Mouse (Mus musculus) frontal cortex, postnatal 25 days (tissue): ENCODE results near the gene Cdk5r2.

ENCODE experiments used
- DNase-seq, 2 experiments: peaks; one replicate each; pipeline ENCODE4 v3.0.0; 2022; ENCODE audit warnings: low spot score in 2 of 2

Cdk5r2 gene

DNA sequence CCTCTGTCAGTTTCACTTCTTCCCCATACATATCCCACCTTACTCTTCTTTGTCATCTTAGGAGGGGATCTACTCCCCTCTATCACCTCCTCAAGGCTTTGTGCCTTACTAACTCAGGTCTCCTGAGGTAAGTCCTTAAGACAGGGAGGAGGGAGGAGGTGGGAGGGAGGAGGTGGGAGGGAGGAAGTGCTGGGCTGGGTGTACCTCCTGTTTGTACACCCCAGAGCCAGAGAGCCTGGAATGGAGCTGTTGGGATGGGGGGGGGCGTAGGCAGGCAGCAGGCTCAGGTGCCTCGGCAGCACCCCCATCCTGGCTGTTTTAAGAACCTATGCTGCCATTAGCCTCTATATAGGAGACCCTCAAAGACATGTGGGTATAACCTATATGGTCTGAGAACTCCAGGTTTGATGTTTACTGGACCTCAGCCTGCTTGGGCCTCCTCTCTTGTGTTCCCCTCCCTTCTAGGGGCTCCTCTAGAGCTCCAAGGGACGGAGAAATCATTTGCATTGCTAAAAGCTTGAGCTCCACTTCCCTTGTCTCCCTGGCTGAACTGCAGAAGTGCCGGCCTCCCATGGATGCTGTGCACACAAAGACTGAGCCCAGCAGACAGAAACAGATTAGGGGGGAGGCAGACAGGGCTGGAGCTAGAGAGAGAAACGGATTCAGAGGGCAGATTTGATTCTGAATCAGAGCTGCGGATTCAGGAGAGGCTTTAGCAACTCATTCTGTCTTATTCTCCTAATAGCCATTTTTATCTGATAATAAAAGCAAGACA lies 3.5 kb upstream of the Cdk5r2 start:
- peak in 1 of 2 experiments; percentile 29 for DNase-seq

DNA sequence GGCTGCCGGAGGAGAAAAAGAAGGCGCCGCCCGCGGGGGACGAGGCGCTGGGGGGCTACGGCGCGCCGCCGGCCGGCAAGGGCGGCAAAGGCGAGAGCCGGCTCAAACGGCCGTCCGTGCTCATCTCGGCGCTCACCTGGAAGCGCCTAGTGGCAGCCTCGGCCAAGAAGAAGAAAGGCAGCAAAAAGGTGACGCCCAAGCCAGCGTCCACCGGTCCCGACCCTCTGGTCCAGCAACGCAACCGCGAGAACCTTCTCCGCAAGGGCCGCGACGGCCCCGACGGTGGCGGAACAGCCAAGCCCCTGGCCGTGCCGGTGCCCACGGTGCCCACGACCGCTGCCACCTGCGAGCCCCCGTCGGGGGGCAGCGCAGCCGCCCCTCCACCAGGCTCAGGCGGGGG lies 422 bp downstream of the Cdk5r2 start:
- no peak for DNase-seq

- no peak for DNase-seq
These were observed 1.1 kb downstream of the Cdk5r2 start for GRCm38 (mm10) chr1:74855651-74856438.

DNA sequence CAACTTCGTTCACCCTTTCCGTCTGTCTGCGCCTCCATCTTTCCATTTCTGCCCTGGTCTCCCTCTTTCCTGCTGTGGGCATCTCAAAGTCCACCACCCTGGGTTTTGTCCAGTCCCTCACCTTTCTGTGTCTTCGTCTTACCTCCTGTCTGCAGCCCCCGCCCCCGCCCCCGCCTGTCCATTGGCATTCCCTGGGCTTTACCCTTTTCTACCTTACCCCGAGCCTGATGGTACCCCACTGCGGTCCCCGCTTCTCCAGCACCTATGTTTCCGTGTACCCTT lies 1.6 kb downstream of the Cdk5r2 start:
- no peak for DNase-seq

DNA sequence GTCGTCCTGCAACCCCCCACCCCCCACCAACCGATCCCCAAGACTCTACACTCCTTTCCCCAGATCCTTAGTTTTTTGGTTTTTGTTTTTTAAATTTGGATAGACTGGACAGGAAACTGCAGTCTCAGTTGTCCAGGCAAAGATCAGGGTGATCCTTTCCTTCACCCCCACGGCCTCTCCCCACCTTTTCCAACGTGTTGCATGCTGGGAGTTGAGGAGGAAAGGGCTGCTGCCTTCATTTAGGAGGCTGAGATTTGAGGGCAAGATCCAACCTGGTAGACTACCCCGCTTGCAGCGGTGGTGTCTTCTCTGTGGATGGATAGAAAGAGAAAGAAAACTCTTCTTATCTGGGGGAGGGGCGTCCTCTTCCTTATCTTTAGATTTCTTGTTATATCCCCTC lies 2.1 kb downstream of the Cdk5r2 start:
- DNase-seq: no peak

DNA sequence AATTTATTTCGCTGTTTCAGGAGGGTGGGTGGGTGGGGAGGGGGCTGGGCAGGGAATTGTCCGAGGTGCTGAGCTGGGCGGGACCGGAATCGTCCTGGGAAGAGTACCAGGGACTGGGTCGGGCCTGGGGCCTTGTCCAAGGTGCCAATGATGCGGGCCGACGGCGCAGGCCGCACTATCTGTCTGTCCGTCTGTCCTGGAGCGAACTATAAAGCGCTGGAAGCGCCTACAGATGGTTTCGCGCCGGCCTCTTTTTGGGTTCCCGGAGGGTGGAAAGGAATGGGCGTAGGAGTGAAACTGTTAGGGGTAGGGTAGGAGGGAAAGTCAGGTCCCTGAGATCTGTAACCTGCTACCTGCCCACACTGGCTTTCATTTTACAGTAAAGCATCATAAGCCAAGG lies 2.5 kb downstream of the Cdk5r2 start:
- no peak for DNase-seq

- DNase-seq: no peak
These were observed 2.9 kb downstream of the Cdk5r2 start for GRCm38 (mm10) chr1:74857677-74858076.

GRCm38 (mm10) chr1:74858171-74858719 lies 3.5 kb downstream of the Cdk5r2 start:
- peak; percentile 63 to 81 for DNase-seq

GRCm38 (mm10) chr1:74858805-74859204 lies 4.1 kb downstream of the Cdk5r2 start:
- DNase-seq: no peak

GRCm38 (mm10) chr1:74859223-74859984 lies 4.7 kb downstream of the Cdk5r2 start:
- no peak for DNase-seq

DNA sequence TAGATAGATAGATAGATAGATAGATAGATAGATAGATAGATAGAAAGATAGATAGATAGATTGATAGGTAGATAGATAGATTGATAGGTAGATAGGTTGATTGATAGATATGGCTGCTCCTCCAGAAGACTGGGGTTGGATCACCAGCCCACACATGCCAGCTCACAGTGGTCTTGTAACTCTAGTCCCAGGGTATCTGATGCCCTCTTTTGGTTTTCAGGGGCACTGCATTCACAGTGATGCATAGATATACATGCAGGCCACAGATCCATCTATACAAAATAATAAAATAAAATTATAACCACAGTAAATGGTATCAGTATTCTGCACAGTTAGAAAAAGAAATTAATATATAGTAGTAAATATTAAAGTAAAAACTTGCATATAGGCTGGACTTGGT lies 7.0 kb downstream of the Cdk5r2 start:
- no peak for DNase-seq

- no peak for DNase-seq
These were observed 17.5 kb downstream of the Cdk5r2 start for GRCm38 (mm10) chr1:74872218-74872617.

DNA sequence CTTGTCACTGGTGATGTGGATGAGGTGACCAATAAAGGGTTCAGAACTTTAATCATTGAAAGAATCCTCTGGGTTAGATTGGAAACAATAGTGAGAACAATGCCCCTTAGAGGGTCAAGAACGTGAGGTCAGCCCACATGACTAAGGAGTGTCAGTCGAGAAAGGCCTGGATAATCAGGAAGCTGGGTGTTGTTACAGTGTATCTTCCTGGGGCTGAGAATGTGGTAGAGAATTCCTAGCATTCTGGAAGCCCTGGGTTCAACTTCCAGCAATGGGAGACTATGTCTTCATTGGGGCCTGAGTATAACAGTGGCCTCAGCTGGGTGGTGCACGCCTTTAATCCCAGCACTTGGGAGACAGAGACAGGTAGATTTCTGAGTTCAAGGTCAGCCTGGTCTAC lies 22.5 kb downstream of the Cdk5r2 start:
- DNase-seq: no peak

DNA sequence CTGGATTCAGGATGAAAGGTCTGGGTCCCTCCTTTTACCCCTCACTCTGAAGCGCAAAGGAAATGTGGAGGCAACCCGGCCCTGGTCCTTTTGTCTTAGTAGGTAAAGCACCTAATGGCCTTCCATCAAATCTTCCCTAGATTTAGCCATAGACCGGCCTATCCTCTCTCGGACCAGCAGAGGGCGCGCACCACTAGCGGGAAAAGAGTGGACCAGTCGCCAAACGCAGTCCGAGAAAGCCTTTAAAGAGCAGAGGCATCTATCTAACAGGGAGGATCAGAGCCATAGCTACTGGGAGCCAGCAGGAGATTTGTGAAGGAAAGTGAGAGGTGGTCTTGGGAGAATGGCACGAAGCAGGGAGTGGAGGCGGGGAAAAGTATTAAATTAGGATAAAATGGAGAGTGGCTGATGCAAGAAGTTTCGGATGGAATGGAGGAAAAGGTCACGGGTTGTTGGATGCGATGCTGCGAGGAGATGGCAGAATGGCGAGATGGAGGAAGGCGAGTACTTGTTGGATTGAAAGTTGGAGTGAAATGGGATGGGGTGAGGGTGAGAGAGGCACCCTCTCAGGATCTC lies 26.1 kb downstream of the Cdk5r2 start:
- DNase-seq: peak in 1 of 2 experiments; percentile 52

DNA sequence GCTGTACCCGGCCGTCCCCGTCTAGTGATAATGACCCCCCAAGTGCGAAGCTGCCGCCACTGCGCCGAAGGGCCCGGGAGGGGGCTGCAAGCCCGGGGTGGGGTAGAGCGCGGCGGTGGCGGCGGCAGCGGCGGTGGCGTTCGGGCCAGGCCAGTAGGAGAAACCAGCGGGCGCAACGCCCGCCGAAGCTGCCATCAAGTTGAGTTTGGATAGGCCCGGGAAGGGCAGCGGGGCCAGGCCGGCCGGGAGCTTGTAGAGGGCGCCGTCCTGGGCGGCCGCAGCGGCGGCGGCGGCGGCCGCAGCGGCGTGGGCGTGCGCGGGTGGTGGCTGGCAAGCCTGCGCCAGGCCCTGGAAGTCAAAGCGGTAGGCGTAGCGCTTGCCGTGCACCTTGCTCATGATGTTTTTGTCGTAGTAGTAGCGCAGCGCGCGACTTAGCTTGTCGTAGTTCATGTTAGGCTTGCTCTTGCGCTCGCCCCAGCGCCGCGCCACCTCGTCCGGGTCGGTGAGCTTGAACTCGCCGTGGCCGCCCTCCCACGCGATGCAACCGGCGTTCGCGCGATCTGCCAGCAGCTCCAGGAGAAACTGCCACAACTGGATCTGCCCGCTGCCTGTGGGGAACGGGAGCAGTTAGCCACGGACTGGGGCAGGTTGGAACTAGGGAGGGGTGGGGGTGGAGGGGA lies 27.5 kb downstream of the Cdk5r2 start:
- DNase-seq: no peak

GRCm38 (mm10) chr1:74882828-74883227 lies 28.1 kb downstream of the Cdk5r2 start:
- no peak for DNase-seq

DNA sequence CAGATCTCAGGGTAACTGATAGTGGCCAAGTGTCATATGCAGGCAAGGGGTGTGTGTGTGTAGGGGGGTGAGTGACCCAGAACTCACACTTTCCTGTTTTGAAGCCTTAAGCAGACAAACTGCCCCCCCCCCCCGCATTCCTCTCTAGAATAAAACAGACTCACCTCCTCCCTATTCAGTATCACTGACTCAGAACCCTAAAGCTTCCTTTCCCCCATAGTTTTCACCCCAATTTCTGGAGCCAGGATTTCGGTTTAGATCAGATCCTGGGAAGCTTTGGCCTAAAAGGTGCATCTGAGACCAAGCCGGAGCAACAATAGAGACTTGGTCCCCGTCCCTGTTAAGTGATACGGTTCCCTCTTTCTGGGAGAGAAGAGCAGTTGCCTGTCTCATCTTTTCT lies 28.7 kb downstream of the Cdk5r2 start:
- DNase-seq: no peak

DNA sequence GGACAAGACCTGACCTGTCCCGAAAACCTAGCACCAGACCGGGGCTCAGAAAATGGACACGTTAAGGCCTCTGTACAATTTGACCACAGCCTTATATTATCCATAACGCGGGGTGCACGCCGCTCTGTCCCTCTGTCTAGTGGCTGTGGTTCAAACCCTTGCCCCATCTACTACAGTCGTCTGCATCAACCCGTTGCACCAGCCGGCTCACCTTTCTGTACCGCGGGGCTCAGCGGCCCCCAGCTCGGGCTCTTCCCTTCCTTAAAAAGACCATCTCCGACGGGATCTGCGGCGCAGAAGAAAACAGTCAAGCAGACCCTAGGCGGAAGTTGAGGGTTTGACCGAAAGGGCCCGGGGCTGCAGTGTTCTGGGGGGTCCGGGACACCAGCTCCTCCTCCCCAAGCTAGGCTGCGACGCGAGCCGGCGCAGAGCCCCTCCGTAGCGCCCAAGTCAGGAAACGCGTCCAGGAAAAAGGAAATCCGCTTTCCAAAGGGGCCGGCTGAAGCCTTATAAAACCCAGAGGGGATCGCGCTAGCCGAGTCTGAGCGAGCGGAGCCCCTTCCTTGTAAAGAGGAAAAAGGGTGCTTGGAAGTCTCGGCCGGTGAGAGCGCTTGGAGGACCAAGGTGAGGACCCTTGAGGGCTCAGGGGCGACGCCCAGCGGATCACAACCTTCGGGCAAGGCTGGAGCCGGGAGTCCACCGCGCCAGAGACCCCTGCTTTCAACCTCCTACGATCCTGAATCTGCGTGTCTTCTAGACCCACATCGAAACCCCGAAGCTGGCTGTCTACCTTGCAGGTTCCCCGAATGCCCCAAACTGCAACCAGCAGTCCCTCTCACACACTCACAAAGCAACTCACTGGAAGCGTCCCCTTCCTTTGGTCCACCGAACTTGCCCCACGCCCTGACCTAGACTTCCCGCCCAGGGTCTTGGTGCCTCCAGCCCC lies 29.7 kb downstream of the Cdk5r2 start:
- no peak for DNase-seq

DNA sequence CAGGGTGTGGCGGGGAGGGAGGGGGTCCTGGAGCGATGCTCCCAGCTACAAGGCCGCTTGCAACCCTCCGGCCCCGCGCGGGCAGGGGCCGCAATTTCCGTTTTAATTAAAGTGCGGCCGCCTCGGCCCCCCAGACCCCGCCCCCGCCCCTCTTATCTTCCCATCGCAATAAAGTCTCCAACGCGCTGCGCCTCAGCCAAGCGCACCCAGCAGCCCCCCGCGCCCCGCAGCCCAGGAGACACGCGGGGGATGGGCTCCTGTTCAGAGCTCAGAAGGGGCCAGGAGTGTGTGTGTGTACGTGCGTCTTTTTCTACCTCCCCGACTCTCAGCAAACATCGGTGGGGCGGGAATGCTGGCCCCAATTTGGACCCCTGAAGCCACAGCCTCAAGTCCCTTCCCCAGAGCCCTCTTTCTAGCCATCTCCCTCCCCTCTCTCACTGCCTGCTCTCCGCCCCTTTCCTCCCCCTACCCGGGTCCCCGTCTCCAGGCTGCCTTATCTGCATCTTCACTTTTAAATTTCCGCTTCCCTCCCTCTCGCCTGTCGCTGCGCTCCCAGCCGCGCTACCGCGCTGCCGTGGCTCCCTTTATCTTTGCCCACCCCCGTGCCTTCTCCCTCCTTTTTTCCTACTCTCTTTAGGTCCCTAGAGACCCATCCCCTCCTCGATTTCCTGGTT lies 30.8 kb downstream of the Cdk5r2 start, which contains the start of gene Fev:
Gene Fev, minus strand, starts transcription at position 51 of the 674 bp plus-strand sequence.
- DNase-seq: no peak

DNA sequence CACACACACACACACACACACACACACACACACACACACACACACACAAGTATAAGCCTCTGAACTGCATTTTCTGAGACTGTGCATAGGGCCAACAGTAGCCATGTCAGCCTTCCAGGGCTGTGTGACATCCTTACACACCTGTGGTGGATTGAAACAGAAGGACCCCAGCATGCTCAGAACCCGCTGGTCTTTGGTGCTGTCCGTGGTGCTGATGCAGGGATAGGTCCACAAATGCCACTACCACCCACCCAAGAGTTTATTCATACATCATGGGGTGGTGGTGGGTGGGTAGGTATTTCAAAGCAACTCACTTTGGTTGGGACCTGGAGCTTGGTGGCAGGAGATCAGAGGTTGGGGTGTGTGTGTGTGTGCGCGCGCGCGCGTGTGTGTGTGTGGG lies 36.8 kb downstream of the Cdk5r2 start:
- no peak for DNase-seq
